Mouse (Mus musculus): ENCODE measurements around the gene Fubp3. TPM values are rescaled to one million over a fixed set of nuclear protein-coding genes. Genes with fewer than 3 reads are reported as not detected.

The Fubp3 gene
- polyA plus RNA-seq, 1 experiment = 23.3 TPM

- H3K27ac ChIP-seq (ENCODE audit: insufficient read depth, low read depth, low read length) = no peak overlapping the region
- TF ChIP-seq POLR2A (IDR thresholded peaks at IDR 0.05; ENCODE audit: low read depth, low read length) = no peak
- no peak for TF ChIP-seq CTCF (IDR thresholded peaks at IDR 0.05; ENCODE audit: extremely low read depth, insufficient read length, insufficient replicate concordance, low read depth, low read length)
- no peaks in the 10 kb centered on the region for H3K27me3 ChIP-seq (ENCODE audit: control insufficient read depth, insufficient read depth, low read length)
- peaks cover 26% of the 10 kb centered on the region for H3K36me3 ChIP-seq (ENCODE audit: control insufficient read depth, insufficient read depth, low read length)
- WGBS = 54% methylated on average over 14 of the region's 14 CpGs
- H3K4me1 ChIP-seq (ENCODE audit: control insufficient read depth, insufficient read depth, insufficient read length, low read length) = no peaks in the 10 kb centered on the region
- no peak overlapping the region for H3K4me3 ChIP-seq (ENCODE audit: low read depth, low read length)
These were observed 46.2 kb downstream of the Fubp3 start for GRCm38 (mm10) chr2:31618484-31619161.

GRCm38 (mm10) chr2:31619208-31619607 is 46.8 kb downstream of the Fubp3 start:
- no peak overlapping the region for H3K27ac ChIP-seq (ENCODE audit: insufficient read depth, low read depth, low read length)
- TF ChIP-seq CTCF (IDR thresholded peaks at IDR 0.05; ENCODE audit: extremely low read depth, insufficient read length, insufficient replicate concordance, low read depth, low read length) (no peak), POLR2A (IDR thresholded peaks at IDR 0.05; ENCODE audit: low read depth, low read length) (no peak)
- H3K4me1 ChIP-seq (ENCODE audit: control insufficient read depth, insufficient read depth, insufficient read length, low read length) = no peaks in the 10 kb centered on the region
- H3K27me3 ChIP-seq (ENCODE audit: control insufficient read depth, insufficient read depth, low read length) = no peaks in the 10 kb centered on the region
- H3K36me3 ChIP-seq (ENCODE audit: control insufficient read depth, insufficient read depth, low read length) = peaks cover 20% of the 10 kb centered on the region
- WGBS = 89% methylated on average over 6 of the region's 6 CpGs
- no peak overlapping the region for H3K4me3 ChIP-seq (ENCODE audit: low read depth, low read length)

DNA sequence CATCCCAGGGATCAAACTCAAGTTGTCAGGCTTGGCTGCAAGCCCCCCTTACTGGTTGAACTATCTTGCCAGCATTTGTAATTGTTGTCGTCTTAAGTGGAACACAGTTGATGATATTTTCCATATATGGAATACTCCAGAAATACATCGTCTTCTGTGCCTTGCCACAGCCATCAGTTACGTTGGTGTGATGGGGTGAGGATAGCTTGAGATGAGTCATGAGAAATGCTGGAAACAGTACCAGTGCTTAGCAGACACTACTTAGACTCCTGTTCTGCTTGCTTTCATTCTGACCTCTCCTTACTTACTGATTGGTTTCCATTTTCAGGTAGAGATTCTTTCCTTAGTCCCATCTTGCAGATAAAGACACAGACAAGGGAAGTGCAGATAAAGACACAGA is 61.1 kb downstream of the Fubp3 start:
- H3K4me3 ChIP-seq (ENCODE audit: low read depth, low read length) = no peak overlapping the region
- WGBS = 48% methylated on average over 3 of the region's 3 CpGs
- TF ChIP-seq CTCF (IDR thresholded peaks at IDR 0.05; ENCODE audit: extremely low read depth, insufficient read length, insufficient replicate concordance, low read depth, low read length) (no peak), POLR2A (IDR thresholded peaks at IDR 0.05; ENCODE audit: low read depth, low read length) (no peak)
- H3K36me3 ChIP-seq (ENCODE audit: control insufficient read depth, insufficient read depth, low read length) = no peaks in the 10 kb centered on the region
- H3K4me1 ChIP-seq (ENCODE audit: control insufficient read depth, insufficient read depth, insufficient read length, low read length) = no peaks in the 10 kb centered on the region; the same call in 1 of the 2 replicates
- H3K27me3 ChIP-seq (ENCODE audit: control insufficient read depth, insufficient read depth, low read length) = peaks cover 54% of the 10 kb centered on the region
- H3K27ac ChIP-seq (ENCODE audit: insufficient read depth, low read depth, low read length) = no peak overlapping the region

DNA sequence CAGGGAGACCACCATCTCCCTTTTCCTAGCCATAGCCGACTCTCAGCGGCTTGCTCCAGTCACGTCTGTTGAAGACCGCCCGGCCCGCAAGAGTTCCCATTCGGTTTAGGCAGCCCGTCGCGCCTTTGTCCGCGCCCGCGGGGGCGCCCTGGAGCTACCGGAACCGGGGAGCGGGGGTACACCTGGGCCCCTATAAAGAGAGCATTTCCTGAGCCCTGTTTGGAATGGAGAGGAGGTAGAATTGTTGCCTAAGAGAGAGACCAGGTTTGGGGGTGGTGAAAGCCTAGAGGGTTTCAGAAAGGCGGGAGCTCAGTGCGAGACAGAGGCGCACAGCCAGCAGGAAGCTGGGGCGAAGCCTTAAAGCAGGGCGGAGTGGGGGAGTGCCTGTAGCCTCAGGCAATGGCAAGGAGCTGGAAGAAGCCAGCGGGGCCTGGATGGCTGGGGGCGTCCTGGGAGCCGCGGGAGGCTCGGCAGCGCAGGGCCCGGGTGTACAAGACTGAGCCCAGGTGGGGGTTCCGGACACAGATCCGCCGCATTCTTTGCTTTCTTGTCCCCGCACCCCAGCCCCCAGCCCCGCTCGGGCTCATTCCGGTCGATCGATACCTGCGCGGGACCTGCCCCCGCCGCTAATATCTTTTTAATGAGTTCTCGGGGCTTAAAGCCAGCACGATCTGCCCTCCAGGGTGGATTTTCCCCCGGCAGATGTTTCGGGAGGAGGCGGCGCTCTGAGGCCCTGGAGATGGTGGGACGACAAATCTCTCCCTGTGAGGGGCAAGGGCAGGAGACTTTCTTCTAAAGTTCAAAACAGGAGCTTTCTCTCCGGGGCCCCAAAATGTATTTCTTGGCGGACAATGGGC is 63.1 kb downstream of the Fubp3 start:
- H3K27me3 ChIP-seq (ENCODE audit: control insufficient read depth, insufficient read depth, low read length) = peaks cover 72% of the 10 kb centered on the region
- no peaks in the 10 kb centered on the region for H3K36me3 ChIP-seq (ENCODE audit: control insufficient read depth, insufficient read depth, low read length)
- H3K4me3 ChIP-seq (ENCODE audit: low read depth, low read length) = 0 out of 2 replicates have a peak overlapping the region, but pooled peaks have one; percentile 8
- H3K4me1 ChIP-seq (ENCODE audit: control insufficient read depth, insufficient read depth, insufficient read length, low read length) = no peaks in the 10 kb centered on the region; the same call in 1 of the 2 replicates
- no peak overlapping the region for H3K27ac ChIP-seq (ENCODE audit: insufficient read depth, low read depth, low read length)
- TF ChIP-seq CTCF (IDR thresholded peaks at IDR 0.05; ENCODE audit: extremely low read depth, insufficient read length, insufficient replicate concordance, low read depth, low read length) (no peak), POLR2A (IDR thresholded peaks at IDR 0.05; ENCODE audit: low read depth, low read length) (no peak)
- WGBS = 2% methylated on average over 51 of the region's 52 CpGs

DNA sequence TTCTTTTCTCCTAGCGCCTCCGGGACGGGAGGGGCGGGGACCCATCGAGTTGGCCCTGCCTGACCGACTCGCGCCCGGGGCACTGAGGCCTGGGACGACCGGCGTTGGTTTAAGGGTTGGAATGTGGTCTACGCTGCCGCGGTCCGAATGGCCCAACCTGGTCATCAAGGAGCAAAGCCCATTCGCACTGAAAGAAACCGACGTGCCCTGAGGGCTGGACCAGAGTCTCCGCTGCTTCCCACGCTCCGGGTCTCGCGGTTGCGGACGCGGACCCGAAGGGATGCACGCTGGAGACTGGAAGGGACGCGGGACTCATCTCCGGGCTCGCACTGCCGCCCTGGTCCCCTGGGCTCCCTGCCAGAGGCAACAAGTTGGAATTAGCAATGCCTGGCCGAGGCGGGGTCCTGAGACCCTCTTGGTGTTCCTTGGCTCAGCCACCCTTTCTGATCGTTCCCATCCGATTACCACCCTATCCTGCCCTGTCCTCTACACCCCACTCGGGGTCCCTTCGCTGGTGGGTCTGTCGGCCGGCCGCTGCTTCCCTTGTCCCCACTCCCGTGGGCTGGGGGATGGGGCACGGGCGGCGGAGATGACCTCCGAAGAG is 63.8 kb downstream of the Fubp3 start:
- WGBS = 2% methylated on average over 48 of the region's 48 CpGs
- Histone ChIP-seq H3K27me3 (ENCODE audit: control insufficient read depth, insufficient read depth, low read length) (peaks cover 78% of the 10 kb centered on the region), H3K27ac (ENCODE audit: insufficient read depth, low read depth, low read length) (no peak overlapping the region), H3K36me3 (ENCODE audit: control insufficient read depth, insufficient read depth, low read length) (no peaks in the 10 kb centered on the region), H3K4me1 (ENCODE audit: control insufficient read depth, insufficient read depth, insufficient read length, low read length) (no peaks in the 10 kb centered on the region; the same call in 1 of the 2 replicates), H3K4me3 (ENCODE audit: low read depth, low read length) (peak overlapping the region; percentile 8; the same call in 1 of the 2 replicates)
- TF ChIP-seq POLR2A (IDR thresholded peaks at IDR 0.05; ENCODE audit: low read depth, low read length) (no peak), CTCF (IDR thresholded peaks at IDR 0.05; ENCODE audit: extremely low read depth, insufficient read length, insufficient replicate concordance, low read depth, low read length) (no peak)

- no peak for TF ChIP-seq POLR2A (IDR thresholded peaks at IDR 0.05; ENCODE audit: low read depth, low read length)
- no peak for TF ChIP-seq CTCF (IDR thresholded peaks at IDR 0.05; ENCODE audit: extremely low read depth, insufficient read length, insufficient replicate concordance, low read depth, low read length)
- no peaks in the 10 kb centered on the region; the same call in 1 of the 2 replicates for H3K4me1 ChIP-seq (ENCODE audit: control insufficient read depth, insufficient read depth, insufficient read length, low read length)
- H3K36me3 ChIP-seq (ENCODE audit: control insufficient read depth, insufficient read depth, low read length) = no peaks in the 10 kb centered on the region
- WGBS = 2% methylated on average over 35 of the region's 35 CpGs
- H3K27ac ChIP-seq (ENCODE audit: insufficient read depth, low read depth, low read length) = no peak overlapping the region
- H3K27me3 ChIP-seq (ENCODE audit: control insufficient read depth, insufficient read depth, low read length) = peaks cover 83% of the 10 kb centered on the region
- no peak overlapping the region for H3K4me3 ChIP-seq (ENCODE audit: low read depth, low read length)
These were observed 64.3 kb downstream of the Fubp3 start for GRCm38 (mm10) chr2:31636742-31637141.

Measured in small intestine, adult 2 months (tissue).